ENCODE assay signal across 20 mouse cellular contexts in genomic region chr12:110790580-110790979, GRCm38 (mm10). TPM values are rescaled to one million over a fixed set of nuclear protein-coding genes. Genes with fewer than 3 reads are reported as not detected.
DNase-seq lines count a peak whose midpoint lies in the region; ATAC-seq and TF ChIP-seq lines count a peak whose summit lies in the region.
"Had no signal": no experiment of that assay in that cellular context is flagged by ENCODE, and none has a peak within 500 bp of the region (broad histone marks: within the 10 kb centered on the region; RNA-seq: fewer than 3 reads in every experiment).

No protein-coding gene starts in this region.

- 0 out of 2 replicates have a peak, but pooled peaks have one; percentile 4 for ATAC-seq in liver, embryonic 13.5 days (ENCODE audit: low read depth)
- peak; percentile 47; the same call in 1 of the 2 replicates for ATAC-seq in intestine, embryonic 15.5 days
- ATAC-seq in hindbrain, embryonic 14.5 days (ENCODE audit: low FRiP score) = no peak
- ATAC-seq: forebrain, embryonic 14.5 days had no signal

- H3K4me3 ChIP-seq in kidney, adult 2 months (ENCODE audit: insufficient read depth, low read depth, low read length) = no peak overlapping the region
- no peak overlapping the region for H3K4me3 ChIP-seq in liver, embryonic 13.5 days (replicated peaks)
- no peak overlapping the region for H3K4me3 ChIP-seq in intestine, embryonic 15.5 days (replicated peaks)
- no peak overlapping the region for H3K4me3 ChIP-seq in olfactory bulb, adult 2 months (ENCODE audit: insufficient read depth, low read depth, low read length)
- H3K4me3 ChIP-seq in hindbrain, embryonic 14.5 days (replicated peaks; ENCODE audit: low read length) = no peak overlapping the region
- H3K4me3 ChIP-seq: embryonic facial prominence, embryonic 15.5 days; erythroblast, embryonic 14.5 days; forebrain, embryonic 10.5 days; hindbrain, embryonic 13.5 days had no signal

- TF ChIP-seq POLR2A in kidney, adult 2 months (IDR thresholded peaks at IDR 0.05; ENCODE audit: low read depth, low read length) = no peak
- no peak for TF ChIP-seq POLR2A in olfactory bulb, adult 2 months (IDR thresholded peaks at IDR 0.05; ENCODE audit: insufficient read depth, low read depth, low read length)

- H3K27ac ChIP-seq in kidney, adult 2 months (ENCODE audit: insufficient read depth, low read depth, low read length) = peak overlapping the region; percentile 33
- no peak overlapping the region for H3K27ac ChIP-seq in liver, embryonic 13.5 days
- H3K27ac ChIP-seq in intestine, embryonic 15.5 days = no peak overlapping the region
- peak overlapping the region; percentile 93 for H3K27ac ChIP-seq in olfactory bulb, adult 2 months (ENCODE audit: insufficient read depth, low read depth, low read length)
- H3K27ac ChIP-seq in hindbrain, embryonic 14.5 days = no peak overlapping the region
- H3K27ac ChIP-seq: embryonic facial prominence, embryonic 15.5 days; forebrain, embryonic 10.5 days; hindbrain, embryonic 13.5 days had no signal

- H3K27me3 ChIP-seq in kidney, adult 2 months (replicated peaks; ENCODE audit: control insufficient read depth, insufficient read depth, low read length) = no peaks in the 10 kb centered on the region
- H3K27me3 ChIP-seq in liver, embryonic 13.5 days = no peaks in the 10 kb centered on the region
- no peaks in the 10 kb centered on the region for H3K27me3 ChIP-seq in intestine, embryonic 15.5 days (replicated peaks)
- H3K27me3 ChIP-seq in hindbrain, embryonic 14.5 days (ENCODE audit: control insufficient read depth, insufficient read depth, low read length) = no peaks in the 10 kb centered on the region
- H3K27me3 ChIP-seq: embryonic facial prominence, embryonic 15.5 days; hindbrain, embryonic 13.5 days had no signal

- no peak overlapping the region for H3K9ac ChIP-seq in liver, embryonic 13.5 days
- H3K9ac ChIP-seq in intestine, embryonic 15.5 days = no peak overlapping the region
- no peak overlapping the region for H3K9ac ChIP-seq in hindbrain, embryonic 14.5 days
- H3K9ac ChIP-seq: embryonic facial prominence, embryonic 15.5 days; hindbrain, embryonic 13.5 days had no signal

- H3K36me3 ChIP-seq in kidney, adult 2 months (ENCODE audit: control insufficient read depth, insufficient read depth, low read length) = no peaks in the 10 kb centered on the region
- H3K36me3 ChIP-seq in liver, embryonic 13.5 days = peaks cover 20% of the 10 kb centered on the region
- peaks cover 3% of the 10 kb centered on the region; the same call in 1 of the 2 replicates for H3K36me3 ChIP-seq in intestine, embryonic 15.5 days
- H3K36me3 ChIP-seq in hindbrain, embryonic 14.5 days (replicated peaks; ENCODE audit: control insufficient read depth, insufficient read depth) = peaks cover 10% of the 10 kb centered on the region

- no peaks in the 10 kb centered on the region for H3K9me3 ChIP-seq in liver, embryonic 13.5 days (replicated peaks)
- no peaks in the 10 kb centered on the region for H3K9me3 ChIP-seq in intestine, embryonic 15.5 days
- H3K9me3 ChIP-seq in hindbrain, embryonic 14.5 days (ENCODE audit: control insufficient read depth, low read length) = no peaks in the 10 kb centered on the region
- H3K9me3 ChIP-seq: embryonic facial prominence, embryonic 15.5 days; forebrain, embryonic 10.5 days; hindbrain, embryonic 13.5 days had no signal

- H3K4me1 ChIP-seq in kidney, adult 2 months (ENCODE audit: control insufficient read depth, insufficient read depth, low read length) = peaks cover 20% of the 10 kb centered on the region
- H3K4me1 ChIP-seq in liver, embryonic 13.5 days (replicated peaks) = peaks cover 4% of the 10 kb centered on the region; the same call in 1 of the 2 replicates
- 0 out of 2 replicates have a peak, but pooled peaks cover 9% of the 10 kb centered on the region for H3K4me1 ChIP-seq in intestine, embryonic 15.5 days (replicated peaks)
- H3K4me1 ChIP-seq in olfactory bulb, adult 2 months (ENCODE audit: control insufficient read depth, insufficient read depth, low read length) = peaks cover 33% of the 10 kb centered on the region
- H3K4me1 ChIP-seq in hindbrain, embryonic 14.5 days (replicated peaks; ENCODE audit: control insufficient read depth, insufficient read depth, low read length) = no peaks in the 10 kb centered on the region
- H3K4me1 ChIP-seq: forebrain, embryonic 10.5 days; hindbrain, embryonic 13.5 days had no signal

- no peak for TF ChIP-seq CTCF in kidney, adult 2 months (conservative IDR thresholded peaks at IDR 0.05; ENCODE audit: insufficient read depth, insufficient read length, low read depth, low read length)
- TF ChIP-seq CTCF in olfactory bulb, adult 2 months (IDR thresholded peaks at IDR 0.05; ENCODE audit: insufficient read depth, low read depth, low read length) = no peak

- intact Hi-C loops in heart, postnatal 25 days (cut with DNase I) = no loop called here

- DNase-seq in kidney, adult 2 months = no peak
- DNase-seq in kidney, postnatal 10 days = no peak
- DNase-seq in liver, embryonic 13.5 days = no peak
- DNase-seq in liver = no peak
- DNase-seq in hindbrain, embryonic 14.5 days (ENCODE audit: low spot score) = no peak
- DNase-seq in heart, postnatal 25 days (ENCODE audit: low spot score) = no peak
- DNase-seq: adrenal gland, postnatal 10 days; cerebellum, adult 18-20 months; cerebellum, adult 9-11 months; cerebellum, postnatal 36 days; gastrocnemius, postnatal 25 days; heart, adult 11 months; heart, postnatal 10 days had no signal

- WGBS in kidney, adult 2 months = 75% methylated on average over 4 of the region's 4 CpGs
- 85% methylated on average over 4 of the region's 4 CpGs for WGBS in liver, embryonic 13.5 days (ENCODE audit: insufficient replicate concordance)
- 83% methylated on average over 4 of the region's 4 CpGs for WGBS in intestine, embryonic 15.5 days
- WGBS in olfactory bulb, adult 2 months = 71% methylated on average over 4 of the region's 4 CpGs
- 85% methylated on average over 4 of the region's 4 CpGs for WGBS in hindbrain, embryonic 14.5 days

- no peak overlapping the region for H3K4me2 ChIP-seq in liver, embryonic 13.5 days
- no peak overlapping the region for H3K4me2 ChIP-seq in intestine, embryonic 15.5 days (replicated peaks)
- no peak overlapping the region for H3K4me2 ChIP-seq in hindbrain, embryonic 14.5 days (replicated peaks)
- H3K4me2 ChIP-seq: embryonic facial prominence, embryonic 15.5 days; hindbrain, embryonic 13.5 days had no signal

RNA-seq across cellular contexts. Expression of gene Mok, which starts 50.2 kb away (rescaled TPM):
- 9.8 and 10.1 TPM in 2 replicates for polyA plus RNA-seq in kidney, adult 2 months (2012; rRNA removed)
- 0.33 and 0.46 TPM in 2 replicates for polyA plus RNA-seq in liver, embryonic 13.5 days (2015; fragmentation: Nextera tagmentation; extraction: Ambion mirVana)
- 2.4 and 2.6 TPM in 2 replicates for polyA plus RNA-seq in intestine, embryonic 15.5 days (2015; fragmentation: Nextera tagmentation; extraction: Ambion mirVana)
- not detected in 2 replicates for polyA plus RNA-seq in olfactory bulb, adult 2 months (2012; ENCODE audit: insufficient read depth, insufficient read length, low replicate concordance, missing spikeins)
- 14.3 and 17.5 TPM in 2 replicates for polyA plus RNA-seq in hindbrain, embryonic 14.5 days (2014; fragmentation: Nextera tagmentation; extraction: Ambion mirVana)
- under 1 TPM; 0.31 to 0.39 TPM for total RNA-seq in heart, postnatal 25 days (2021)
- total RNA-seq: gastrocnemius, postnatal 25 days had no signal
- polyA plus RNA-seq: erythroblast, embryonic 14.5 days had no signal

RNA-seq across cellular contexts. Expression of gene Wdr20, which starts 52.8 kb away (rescaled TPM):
- 24.0 and 24.5 TPM in 2 replicates for polyA plus RNA-seq in kidney, adult 2 months (2012; rRNA removed)
- 9.4 and 10.6 TPM in 2 replicates for polyA plus RNA-seq in liver, embryonic 13.5 days (2015; fragmentation: Nextera tagmentation; extraction: Ambion mirVana)
- 19.8 and 21.7 TPM in 2 replicates for polyA plus RNA-seq in intestine, embryonic 15.5 days (2015; fragmentation: Nextera tagmentation; extraction: Ambion mirVana)
- polyA plus RNA-seq in olfactory bulb, adult 2 months (2012; ENCODE audit: insufficient read depth, insufficient read length, low replicate concordance, missing spikeins) = not detected in 2 replicates
- polyA plus RNA-seq in hindbrain, embryonic 14.5 days (2014; fragmentation: Nextera tagmentation; extraction: Ambion mirVana) = 21.8 and 26.6 TPM in 2 replicates
- total RNA-seq in heart, postnatal 25 days (2021) = 10 to 100 TPM; 27.9 to 28.6 TPM

RNA-seq across cellular contexts. Expression of gene Zfp839, which starts 59.5 kb away (rescaled TPM):
- polyA plus RNA-seq in kidney, adult 2 months (2012; rRNA removed) = 6.9 and 9.0 TPM in 2 replicates
- 1.6 TPM in 2 replicates for polyA plus RNA-seq in liver, embryonic 13.5 days (2015; fragmentation: Nextera tagmentation; extraction: Ambion mirVana)
- 4.5 and 4.9 TPM in 2 replicates for polyA plus RNA-seq in intestine, embryonic 15.5 days (2015; fragmentation: Nextera tagmentation; extraction: Ambion mirVana)
- not detected in 2 replicates for polyA plus RNA-seq in olfactory bulb, adult 2 months (2012; ENCODE audit: insufficient read depth, insufficient read length, low replicate concordance, missing spikeins)
- polyA plus RNA-seq in hindbrain, embryonic 14.5 days (2014; fragmentation: Nextera tagmentation; extraction: Ambion mirVana) = 2.8 and 3.8 TPM in 2 replicates
- 1 to 10 TPM; 9.3 to 9.8 TPM for total RNA-seq in heart, postnatal 25 days (2021)

Comparison
In these comparisons a context has a peak if more than half of its experiments do, and no peak if none do; other contexts are left out.
1. H3K27ac ChIP-seq: peak in kidney, adult 2 months (single experiment) and olfactory bulb, adult 2 months (single experiment); none in liver, embryonic 13.5 days (single experiment), intestine, embryonic 15.5 days (single experiment) and hindbrain, embryonic 14.5 days (single experiment).
2. RNA of gene Wdr20, which starts 52.8 kb away (polyA plus RNA-seq): 24.0 to 24.5 TPM in kidney, adult 2 months, 21.8 to 26.6 TPM in hindbrain, embryonic 14.5 days, 19.8 to 21.7 TPM in intestine, embryonic 15.5 days and 9.4 to 10.6 TPM in liver, embryonic 13.5 days; not detected in olfactory bulb, adult 2 months; every median in the first group is over 10 times any median in the second.